Mouse (Mus musculus): ENCODE measurements around the gene Fhl5.
"Not testable (repeated sequence)": the region's sequence is repeated elsewhere in the genome, so short reads cannot be mapped to it uniquely, and the experiment has no call there.

Gene Fhl5

GRCm38 (mm10) chr4:25242776-25243175, at the start of gene Fhl5:
TSS of gene Fhl5 (minus strand) at chr4:25242876.
- no peak for DNase-seq

DNA sequence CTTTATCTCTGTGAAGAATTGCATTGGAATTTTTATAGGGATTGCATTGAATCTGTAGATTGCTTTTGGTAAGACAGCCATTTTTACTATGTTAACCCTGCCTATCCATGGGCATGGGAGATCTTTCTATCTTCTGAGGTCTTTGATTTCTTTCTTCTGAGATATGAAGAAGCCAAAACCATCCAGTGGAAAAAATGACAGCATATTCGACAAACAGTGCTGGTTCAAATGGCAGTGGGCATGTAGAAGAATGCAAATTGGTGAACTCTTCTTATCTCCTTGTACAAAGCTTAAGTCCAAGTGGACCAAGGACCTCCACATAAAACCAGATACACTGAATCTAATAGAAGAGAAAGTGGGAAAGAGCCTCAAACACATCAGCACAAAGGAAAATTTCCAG, 42.3 kb upstream of the Fhl5 start:
- DNase-seq: not testable (repeated sequence)

DNA sequence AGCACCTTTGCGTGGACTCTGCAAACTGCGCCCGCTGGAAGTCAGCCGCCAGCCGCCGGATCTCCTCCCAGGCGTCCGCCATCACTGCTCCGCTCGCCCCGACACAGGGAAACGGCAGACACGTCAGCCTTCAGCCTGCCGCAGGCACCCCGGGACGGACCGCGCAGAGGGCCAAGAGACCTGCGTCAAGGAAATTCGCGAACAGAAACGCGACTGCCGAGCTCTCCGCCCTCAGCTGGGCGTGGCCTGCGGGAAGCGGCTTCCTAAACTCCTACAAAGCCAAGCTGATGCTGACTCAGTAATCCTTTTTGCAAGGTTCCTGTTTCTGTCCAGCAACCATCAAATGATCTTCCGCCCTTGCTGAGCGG, 39.0 kb upstream of the Fhl5 start, which contains the start of gene Ufl1:
Ufl1 (minus strand) TSS at position 151 of the 368 bp plus-strand sequence.
- peak; percentile 98 for DNase-seq

GRCm38 (mm10) chr4:25280938-25281670, 38.4 kb upstream of the Fhl5 start:
- no peak for DNase-seq

DNA sequence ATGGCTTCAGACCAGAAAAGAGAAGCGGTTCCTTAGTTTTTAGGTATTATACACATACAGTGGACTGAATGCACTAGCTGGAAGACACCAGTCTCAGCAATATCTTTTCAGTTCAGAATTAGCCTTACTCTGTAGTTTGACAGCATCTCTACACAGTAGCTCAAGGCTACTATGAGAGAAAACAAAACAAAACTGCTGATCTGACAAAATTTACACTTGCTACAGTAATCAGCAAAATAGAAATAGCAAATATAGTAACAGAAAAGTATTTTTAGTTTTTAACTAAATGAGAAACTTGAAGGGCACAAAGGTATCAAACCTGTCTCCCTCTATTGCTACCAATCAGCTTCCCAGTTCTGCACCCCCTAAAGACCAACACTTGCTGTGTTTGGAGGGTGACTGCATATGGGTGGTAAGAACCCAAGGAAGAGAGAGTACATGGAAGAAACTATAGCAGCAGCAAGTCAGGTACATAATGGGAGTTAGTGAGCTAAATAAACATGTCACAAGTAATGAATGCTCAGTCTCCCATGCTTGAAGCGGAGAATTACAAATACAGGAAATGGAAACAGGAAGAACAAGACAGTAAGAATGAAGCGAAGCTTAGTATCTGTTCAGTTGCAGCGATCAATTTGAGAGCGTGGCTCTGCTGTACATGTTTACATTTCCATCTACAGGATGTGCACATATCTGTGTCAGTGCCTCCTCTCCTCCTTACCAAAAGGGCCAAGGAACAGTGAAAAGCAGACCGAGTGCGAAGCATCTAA, 30.4 kb upstream of the Fhl5 start:
- no peak for DNase-seq

DNA sequence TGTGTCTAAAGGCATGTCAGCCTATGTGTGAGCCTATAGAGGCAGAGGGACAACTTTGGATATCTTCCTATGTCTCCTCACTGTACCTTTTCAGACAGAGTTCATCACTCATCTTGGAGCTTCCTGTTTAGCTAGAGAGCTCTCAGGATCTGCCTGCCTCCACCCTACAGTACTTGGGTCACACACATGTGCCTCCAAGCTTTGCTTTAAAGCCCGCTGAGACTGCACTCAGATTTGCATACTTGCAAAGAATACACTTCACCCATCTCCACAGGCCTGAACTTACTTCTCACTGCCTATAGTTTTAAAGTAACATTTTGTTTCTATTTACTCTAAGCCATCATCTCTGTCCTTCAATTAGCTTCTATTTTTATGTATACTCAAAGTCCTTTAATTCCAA, 29.2 kb upstream of the Fhl5 start:
- no peak for DNase-seq

DNA sequence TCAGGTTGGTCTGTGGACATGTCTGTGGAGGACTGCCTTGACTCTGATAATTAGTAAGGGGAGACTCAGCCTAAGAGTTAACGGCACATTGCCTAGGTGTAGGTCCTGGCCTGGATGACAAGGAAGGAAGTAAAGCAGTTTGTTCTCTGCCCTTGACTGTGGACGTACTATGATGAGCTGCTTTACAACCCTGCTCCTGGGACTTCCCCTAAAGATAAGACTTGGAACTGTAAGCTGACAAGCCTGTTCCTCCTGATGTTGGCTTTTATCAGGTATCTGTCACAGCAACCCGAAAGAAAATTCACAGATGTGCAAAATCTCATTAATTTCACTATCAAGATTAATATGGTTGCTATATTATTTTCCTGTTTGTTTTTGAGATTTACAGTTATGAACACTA, 24.5 kb upstream of the Fhl5 start:
- no peak for DNase-seq

DNA sequence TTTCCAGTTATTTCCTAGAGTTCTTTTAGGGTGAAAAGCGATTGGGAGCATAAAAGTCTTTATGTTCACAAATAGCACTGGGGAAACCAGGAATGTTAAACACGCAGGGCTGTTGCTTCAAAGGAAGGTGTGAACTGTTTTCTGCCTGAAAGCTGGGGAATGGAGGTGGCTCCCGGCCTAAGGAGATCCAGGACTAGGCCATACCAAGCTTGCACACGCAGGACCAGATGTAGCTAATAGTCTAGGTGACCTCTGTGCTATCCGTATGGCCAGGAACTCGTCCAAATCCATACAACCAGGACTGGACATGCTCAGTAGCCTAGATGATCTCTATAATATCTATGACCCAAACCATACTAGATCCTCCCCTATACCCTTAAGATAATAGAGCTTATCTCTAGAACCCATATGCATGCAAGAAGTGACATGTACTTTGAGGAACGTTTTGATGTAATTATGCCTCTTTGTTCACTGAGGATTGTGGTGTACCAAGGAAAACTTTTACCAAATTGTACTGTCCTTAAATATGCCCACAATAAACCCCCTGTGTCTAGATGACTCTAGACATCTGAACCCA, 15.2 kb upstream of the Fhl5 start:
- DNase-seq: no peak

DNA sequence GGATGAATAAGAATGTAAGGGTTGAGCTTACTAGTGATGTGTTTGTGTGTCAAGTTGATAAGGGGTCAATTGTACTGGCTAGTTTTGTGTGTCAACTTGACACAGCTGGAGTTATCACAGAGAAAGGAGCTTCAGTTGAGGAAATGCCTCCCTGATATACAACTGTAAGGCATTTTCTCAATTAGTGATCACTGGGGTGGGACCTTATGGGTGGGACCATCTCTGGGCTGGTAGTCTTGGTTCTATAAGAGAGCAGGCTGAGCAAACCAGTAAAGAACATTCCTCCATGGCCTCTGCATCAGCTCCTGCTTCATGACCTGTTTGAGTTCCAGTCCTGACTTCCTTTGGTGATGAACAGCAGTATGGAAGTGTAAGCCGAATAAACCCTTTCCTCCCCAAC, 7.0 kb downstream of the Fhl5 start:
- DNase-seq: not testable (repeated sequence)

- not testable (repeated sequence) for DNase-seq
Measured at GRCm38 (mm10) chr4:25233767-25234166, 8.9 kb downstream of the Fhl5 start.

GRCm38 (mm10) chr4:25232546-25232945, 10.1 kb downstream of the Fhl5 start:
- no peak for DNase-seq

DNA sequence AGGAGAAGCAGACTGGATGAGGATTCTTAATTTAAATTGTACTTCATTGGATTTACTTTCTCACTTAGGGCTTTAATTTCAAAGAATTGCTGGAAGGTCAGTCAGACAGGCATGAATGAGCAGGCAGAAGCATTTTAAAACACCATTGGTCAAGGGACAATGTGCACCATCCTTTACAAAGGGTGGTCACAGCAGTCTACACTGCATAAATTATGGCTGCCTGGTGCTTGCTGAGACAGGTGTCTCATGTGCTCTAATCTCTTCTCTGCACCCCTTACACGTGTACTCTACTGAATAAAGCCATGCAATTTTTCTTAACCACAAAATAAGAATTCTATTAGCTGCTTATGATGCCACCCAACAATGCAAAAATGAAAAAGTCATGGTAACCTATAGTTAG, 15.1 kb downstream of the Fhl5 start:
- no peak for DNase-seq

DNA sequence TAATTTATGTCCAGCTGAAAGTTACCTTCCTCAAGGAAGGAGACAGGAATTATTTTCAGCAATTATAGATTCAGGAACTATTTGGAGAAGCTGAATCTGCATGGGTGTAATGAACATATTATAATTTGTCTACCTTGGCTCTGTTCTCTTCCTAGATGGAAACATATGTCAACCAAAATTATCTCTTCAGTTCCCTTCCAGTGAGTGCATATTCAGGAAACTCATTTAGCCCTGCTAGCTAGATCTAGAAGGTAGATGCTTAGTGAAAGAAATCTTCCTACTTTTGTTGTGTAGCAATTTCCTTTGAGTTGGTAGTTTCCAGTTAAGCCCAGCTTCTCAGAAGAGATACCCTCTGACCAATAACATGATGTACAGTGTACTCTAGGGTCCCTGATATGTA, 20.7 kb downstream of the Fhl5 start:
- DNase-seq: no peak

- DNase-seq: no peak
Measured at GRCm38 (mm10) chr4:25213451-25213850, 29.2 kb downstream of the Fhl5 start.

GRCm38 (mm10) chr4:25206166-25206565, 36.5 kb downstream of the Fhl5 start:
- DNase-seq: no peak

- no peak for DNase-seq
Measured at GRCm38 (mm10) chr4:25197310-25197709, 45.4 kb downstream of the Fhl5 start.

DNA sequence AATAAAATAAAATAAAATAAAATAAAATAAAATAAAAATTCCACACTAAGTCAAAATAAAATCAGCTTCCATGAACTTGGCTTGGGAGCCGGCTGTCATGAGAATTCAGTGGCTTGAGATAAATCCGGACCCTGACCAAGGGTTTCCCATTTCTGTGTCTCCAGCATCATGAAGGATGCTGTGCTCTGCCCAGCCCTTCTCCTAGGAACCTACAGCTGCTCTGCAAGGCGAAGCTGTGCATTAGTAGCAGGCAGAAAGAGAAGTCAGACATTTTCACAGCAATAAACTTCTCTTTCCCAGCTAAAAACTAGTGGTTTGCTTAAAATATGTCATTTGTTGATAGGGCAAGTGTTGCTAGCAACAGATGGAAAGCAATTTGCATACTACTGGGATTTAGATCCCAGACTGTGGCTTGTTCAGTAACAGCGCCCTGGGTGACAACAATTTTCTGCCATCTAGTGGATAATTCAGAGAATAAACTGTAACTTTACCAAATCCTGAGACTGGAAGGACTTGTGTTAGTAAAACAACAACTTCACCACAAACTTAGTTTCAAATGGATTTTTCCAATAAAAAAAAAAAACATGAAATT, 63.0 kb downstream of the Fhl5 start:
- DNase-seq: no peak

Data from kidney, adult 18-20 months (tissue).